Mouse (Mus musculus) urinary bladder, postnatal 25 days (tissue): ENCODE data around the gene Rps10.

Source experiments
- DNase-seq: peaks from one replicate; pipeline ENCODE4 v3.0.0; 2022; ENCODE audit warnings: low spot score

Rps10 gene

GRCm38 (mm10) chr17:27636132-27637020, at the start of gene Rps10:
TSS of gene Rps10 (minus strand) at chr17:27636669.
- no peak for DNase-seq

GRCm38 (mm10) chr17:27685550-27685913, 49.1 kb upstream of the Rps10 start:
- no peak for DNase-seq

- peak; percentile 15 for DNase-seq
Observed at GRCm38 (mm10) chr17:27684886-27685549, 48.5 kb upstream of the Rps10 start.

- DNase-seq = no peak
Observed at GRCm38 (mm10) chr17:27678924-27679813, 42.7 kb upstream of the Rps10 start.

GRCm38 (mm10) chr17:27677756-27678155, 41.3 kb upstream of the Rps10 start:
- no peak for DNase-seq

GRCm38 (mm10) chr17:27676270-27676669, 39.8 kb upstream of the Rps10 start:
- DNase-seq = no peak

GRCm38 (mm10) chr17:27675453-27675852, 39.0 kb upstream of the Rps10 start:
- no peak for DNase-seq

GRCm38 (mm10) chr17:27673945-27674344, 37.5 kb upstream of the Rps10 start:
- DNase-seq = no peak

GRCm38 (mm10) chr17:27671720-27672119, 35.3 kb upstream of the Rps10 start:
- no peak for DNase-seq

GRCm38 (mm10) chr17:27658767-27659166, 22.3 kb upstream of the Rps10 start:
- DNase-seq = no peak

GRCm38 (mm10) chr17:27657123-27657522, 20.7 kb upstream of the Rps10 start:
- no peak for DNase-seq

- no peak for DNase-seq
Observed at GRCm38 (mm10) chr17:27656414-27656813, 19.9 kb upstream of the Rps10 start.

GRCm38 (mm10) chr17:27656011-27656399, 19.5 kb upstream of the Rps10 start:
- DNase-seq = no peak

- DNase-seq = no peak
Observed at GRCm38 (mm10) chr17:27655089-27656010, 18.9 kb upstream of the Rps10 start, which contains the start of gene Pacsin1. TSS of gene Pacsin1 (plus strand) at chr17:27655509.

- no peak for DNase-seq
Observed at GRCm38 (mm10) chr17:27653253-27653959, 16.9 kb upstream of the Rps10 start.

GRCm38 (mm10) chr17:27652046-27652790, 15.7 kb upstream of the Rps10 start:
- DNase-seq = no peak

- DNase-seq = no peak
Observed at GRCm38 (mm10) chr17:27650586-27650985, 14.1 kb upstream of the Rps10 start.

GRCm38 (mm10) chr17:27650160-27650559, 13.7 kb upstream of the Rps10 start:
- DNase-seq = peak; percentile 55

GRCm38 (mm10) chr17:27645807-27646206, 9.3 kb upstream of the Rps10 start:
- DNase-seq = no peak

- no peak for DNase-seq
Observed at GRCm38 (mm10) chr17:27644572-27644971, 8.1 kb upstream of the Rps10 start.
